Mouse (Mus musculus) layer of hippocampus, adult 2 months (tissue): Measurements from ENCODE around the gene Adat3. TPM values are rescaled to one million over a fixed set of nuclear protein-coding genes. Genes with fewer than 3 reads are reported as not detected.
A peak's percentile ranks its signal among the peaks of the same experiment; 100 is the strongest.

ENCODE experiments used
- DNase-seq, 2 experiments: peaks; one replicate each; pipeline ENCODE4 v3.0.0; 2022; ENCODE audit warnings: low spot score in 2 of 2
- H3K27ac ChIP-seq: fragments of 200-600 bp; 2 replicates; pipeline ENCODE4 v1.8.1; 2022
- H3K4me3 ChIP-seq: fragments of 200-600 bp; 2 replicates; pipeline ENCODE4 v1.8.1; 2022; ENCODE audit warnings: mild to moderate bottlenecking
- CTCF ChIP-seq: fragments of 200-600 bp; conservative IDR thresholded peaks from 2 replicates; pipeline ENCODE4 v1.8.1; 2022; ENCODE audit warnings: antibody characterized with exemption, mild to moderate bottlenecking, moderate library complexity
- microRNA-seq, 2 experiments: library from miRNA; unstranded; fragments of <30 nt; microRNA quantifications; one replicate each; pipeline ENCODE4 v1.2.0; 2021
- total RNA-seq, 2 experiments: library from RNA; stranded (reverse); gene quantifications; 2 replicates each; pipeline ENCODE4 v1.2.3; 2021

Gene Adat3
- total RNA-seq, 2 experiments from 2014 or later, result 1.3 to 3.5 TPM

- TF ChIP-seq CTCF, result no peak
- no peak overlapping the region for H3K27ac ChIP-seq
- no peak for DNase-seq
Measured at GRCm38 (mm10) chr10:80653156-80653720, 50.6 kb downstream of the Adat3 start.

GRCm38 (mm10) chr10:80654866-80655265 is 52.2 kb downstream of the Adat3 start:
- no peak for DNase-seq
- no peak overlapping the region; the same call in 1 of the 2 replicates for H3K27ac ChIP-seq
- H3K4me3 ChIP-seq, result peak overlapping the region; percentile 77; the same call in 1 of the 2 replicates
- no peak for TF ChIP-seq CTCF

More at GRCm38 (mm10) chr10:80653156-80653720, 50.6 kb downstream of the Adat3 start:
- H3K4me3 ChIP-seq, result no peak overlapping the region

GRCm38 (mm10) chr10:80655406-80656129 is 52.9 kb downstream of the Adat3 start:
- H3K27ac ChIP-seq, result peak overlapping the region; percentile 90
- no peak for TF ChIP-seq CTCF
- no peak for DNase-seq
- H3K4me3 ChIP-seq, result peak overlapping the region; percentile 77

- peak overlapping the region; percentile 77 for H3K4me3 ChIP-seq
- no peak for TF ChIP-seq CTCF
- peak; percentile 96 to 98 for DNase-seq
- peak overlapping the region; percentile 95 for H3K27ac ChIP-seq
Measured at GRCm38 (mm10) chr10:80656130-80656862, 53.6 kb downstream of the Adat3 start.

GRCm38 (mm10) chr10:80656863-80657623 is 54.4 kb downstream of the Adat3 start, which contains the start of gene Btbd2:
Gene Btbd2, minus strand, starts transcription at chr10:80657071.
- Histone ChIP-seq H3K27ac (peak within 1 kb of the TSS; percentile 95), H3K4me3 (peak within 1 kb of the TSS; percentile 77)
- DNase-seq, result no peak
- no peak for TF ChIP-seq CTCF

Small RNAs within 50 kb of the gene (microRNA-seq; reads per million reads assigned to microRNA genes)
- gene Mir6912, result 1.3 to 3.1 reads per million in 2 experiments

Other genes with a start within 250 kb of the Adat3 start
- gene Plk5, start 246.4 kb upstream of the Adat3 start, total RNA-seq, result 10 to 100 TPM; 33.4 to 36.6 TPM
- gene Mex3d, start 215.2 kb upstream of the Adat3 start, total RNA-seq, result 10 to 100 TPM; 15.5 to 17.1 TPM
- gene Mbd3, start 203.3 kb upstream of the Adat3 start, total RNA-seq, result 100 to 1,000 TPM; 147 to 149 TPM
- gene Uqcr11, start 196.1 kb upstream of the Adat3 start, total RNA-seq, result 100 to 1,000 TPM; 404 to 413 TPM
- 10 to 100 TPM; 27.6 to 31.6 TPM for gene Tcf3, start 169.2 kb upstream of the Adat3 start, total RNA-seq
- gene Onecut3, start 108.0 kb upstream of the Adat3 start, total RNA-seq, result not detected
- gene Atp8b3, start 63.8 kb upstream of the Adat3 start, total RNA-seq, result under 1 TPM; 0.12 to 0.31 TPM
- gene Rexo1, start 41.3 kb upstream of the Adat3 start, total RNA-seq, result 10 to 100 TPM; 51.6 to 52.8 TPM
- 10 to 100 TPM; 50.8 to 56.8 TPM for gene Klf16, start 25.6 kb upstream of the Adat3 start, total RNA-seq
- 100 to 1,000 TPM; 158 to 166 TPM for gene Abhd17a, start 12.5 kb upstream of the Adat3 start, total RNA-seq
- 10 to 100 TPM; 42.9 to 43.1 TPM for gene Scamp4, start within 50 bp of the Adat3 start, total RNA-seq
- 1 to 10 TPM; 3.0 to 4.5 TPM for gene Gm49322, start 3.1 kb downstream of the Adat3 start, total RNA-seq
- gene Csnk1g2, start 20.0 kb downstream of the Adat3 start, total RNA-seq, result 100 to 1,000 TPM; 221 to 228 TPM
- gene Btbd2, start 54.2 kb downstream of the Adat3 start, total RNA-seq, result 100 to 1,000 TPM; 102 to 105 TPM
- gene Mknk2, start 75.2 kb downstream of the Adat3 start, total RNA-seq, result 10 to 100 TPM; 45.3 to 46.9 TPM
- 10 to 100 TPM; 10.6 to 16.5 TPM for gene Mob3a, start 99.1 kb downstream of the Adat3 start, total RNA-seq
- 10 to 100 TPM; 65.0 to 69.0 TPM for gene Izumo4, start 99.3 kb downstream of the Adat3 start, total RNA-seq
- gene Ap3d1, start 139.4 kb downstream of the Adat3 start, total RNA-seq, result 100 to 1,000 TPM; 145 to 153 TPM
- 10 to 100 TPM; 52.0 to 63.6 TPM for gene Dot1l, start 152.3 kb downstream of the Adat3 start, total RNA-seq
- gene Sf3a2, start 195.3 kb downstream of the Adat3 start, total RNA-seq, result 10 to 100 TPM; 51.7 to 55.1 TPM
- gene Plekhj1, start 195.7 kb downstream of the Adat3 start, total RNA-seq, result 10 to 100 TPM; 68.4 to 76.3 TPM
- 1 to 10 TPM; 2.7 to 5.3 TPM for gene Amh, start 202.4 kb downstream of the Adat3 start, total RNA-seq
- 1 to 10 TPM; 1.9 to 2.5 TPM for gene Jsrp1, start 210.6 kb downstream of the Adat3 start, total RNA-seq
- gene Oaz1, start 223.8 kb downstream of the Adat3 start, total RNA-seq, result 100 to 1,000 TPM; 478 to 493 TPM
- gene Lingo3, start 241.2 kb downstream of the Adat3 start, total RNA-seq, result 10 to 100 TPM; 49.4 to 54.3 TPM